Mouse (Mus musculus): ENCODE results near the gene Olfr125. TPM values are rescaled to one million over a fixed set of nuclear protein-coding genes. Genes with fewer than 3 reads are reported as not detected.

Gene Olfr125
- polyA plus RNA-seq (2015; fragmentation: Nextera tagmentation; extraction: Ambion mirVana): not detected in 2 replicates

GRCm38 (mm10) chr17:37832649-37833048 is at the start of gene Olfr125:
Gene Olfr125, plus strand, starts transcription at chr17:37832949.
- H3K4me2 ChIP-seq (ENCODE audit: low read depth, low read length): no peak within 1 kb of the TSS
- no peaks in the 10 kb centered on the region for H3K27me3 ChIP-seq (replicated peaks; ENCODE audit: control insufficient read depth, insufficient read depth, low read length)
- no peaks in the 10 kb centered on the region for H3K9me3 ChIP-seq (ENCODE audit: control insufficient read depth, low read length)
- H3K4me3 ChIP-seq (ENCODE audit: low read length): no peak within 1 kb of the TSS
- no peaks in the 10 kb centered on the region for H3K4me1 ChIP-seq (ENCODE audit: control insufficient read depth, insufficient read depth, low read length)
- no peaks in the 10 kb centered on the region for H3K36me3 ChIP-seq (ENCODE audit: control insufficient read depth, insufficient read depth, low read length)
- H3K9ac ChIP-seq (ENCODE audit: low read depth, low read length): no peak within 1 kb of the TSS
- no peak for ATAC-seq
- no peak within 1 kb of the TSS for H3K27ac ChIP-seq (ENCODE audit: low read length)

- ATAC-seq: no peak
- Histone ChIP-seq H3K4me1 (ENCODE audit: control insufficient read depth, insufficient read depth, low read length) (no peaks in the 10 kb centered on the region), H3K4me2 (ENCODE audit: low read depth, low read length) (no peak within 1 kb of the TSS), H3K9me3 (ENCODE audit: control insufficient read depth, low read length) (no peaks in the 10 kb centered on the region), H3K36me3 (ENCODE audit: control insufficient read depth, insufficient read depth, low read length) (no peaks in the 10 kb centered on the region), H3K27me3 (replicated peaks; ENCODE audit: control insufficient read depth, insufficient read depth, low read length) (no peaks in the 10 kb centered on the region), H3K27ac (ENCODE audit: low read length) (no peak within 1 kb of the TSS), H3K9ac (ENCODE audit: low read depth, low read length) (no peak within 1 kb of the TSS), H3K4me3 (ENCODE audit: low read length) (no peak within 1 kb of the TSS)
- WGBS: 85% methylated on average over 2 of the region's 2 CpGs
Measured at GRCm38 (mm10) chr17:37793229-37793628, 39.5 kb upstream of the Olfr125 start, which contains the start of gene Olfr123. Gene Olfr123, plus strand, starts transcription at chr17:37793529.

DNA sequence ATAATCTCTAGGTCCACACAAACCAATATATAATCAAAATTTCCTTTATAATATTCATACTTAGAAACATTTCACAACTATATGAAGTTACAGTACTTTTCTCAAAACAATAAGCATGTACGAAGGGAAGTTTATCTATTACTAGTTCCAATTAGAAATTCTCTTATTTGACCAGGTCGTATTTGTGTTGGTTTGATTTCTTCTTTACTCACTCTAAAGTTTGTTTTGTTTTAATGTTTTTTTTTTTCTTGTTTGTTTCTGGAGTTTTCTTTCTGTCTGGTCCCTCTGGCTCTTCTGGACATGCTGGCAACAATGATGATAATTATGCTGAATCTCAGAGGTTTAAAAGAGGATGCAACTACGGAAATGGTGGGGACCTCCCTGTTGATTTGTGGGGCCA is 33.2 kb upstream of the Olfr125 start, which contains the start of gene Olfr124:
TSS of gene Olfr124 (plus strand) at position 301 of the 400 bp plus-strand sequence.
- ATAC-seq: no peak
- 84% methylated on average over 3 of the region's 3 CpGs for WGBS
- Histone ChIP-seq H3K27ac (ENCODE audit: low read length) (no peak within 1 kb of the TSS), H3K9ac (ENCODE audit: low read depth, low read length) (no peak within 1 kb of the TSS), H3K4me1 (ENCODE audit: control insufficient read depth, insufficient read depth, low read length) (no peaks in the 10 kb centered on the region), H3K4me3 (ENCODE audit: low read length) (no peak within 1 kb of the TSS), H3K36me3 (ENCODE audit: control insufficient read depth, insufficient read depth, low read length) (no peaks in the 10 kb centered on the region), H3K27me3 (replicated peaks; ENCODE audit: control insufficient read depth, insufficient read depth, low read length) (no peaks in the 10 kb centered on the region), H3K9me3 (ENCODE audit: control insufficient read depth, low read length) (no peaks in the 10 kb centered on the region), H3K4me2 (ENCODE audit: low read depth, low read length) (no peak within 1 kb of the TSS)

DNA sequence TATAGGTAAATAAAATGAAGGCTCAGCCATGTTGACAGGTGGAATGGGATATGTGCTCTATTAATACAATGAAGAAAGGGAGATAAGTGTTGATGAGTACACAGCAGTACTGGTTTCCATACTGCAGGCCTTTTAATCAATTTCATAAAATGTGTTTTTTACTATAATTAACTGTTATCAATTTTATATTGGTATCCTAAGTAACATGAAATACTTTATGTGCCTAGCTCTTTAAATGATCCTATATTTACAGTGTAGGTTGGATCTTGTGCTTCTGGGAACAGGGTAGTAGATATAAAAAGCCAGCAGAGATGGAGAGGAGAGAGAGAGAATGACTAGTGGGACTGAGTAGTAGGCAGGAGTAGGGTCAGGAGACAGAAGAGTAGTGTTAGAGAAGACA is 14.4 kb downstream of the Olfr125 start, which contains the start of gene Olfr126:
TSS of gene Olfr126 (plus strand) at position 301 of the 400 bp plus-strand sequence.
- no peak within 1 kb of the TSS for H3K4me3 ChIP-seq (ENCODE audit: low read length)
- H3K36me3 ChIP-seq (ENCODE audit: control insufficient read depth, insufficient read depth, low read length): no peaks in the 10 kb centered on the region
- ATAC-seq: no peak
- H3K4me2 ChIP-seq (ENCODE audit: low read depth, low read length): no peak within 1 kb of the TSS
- no peaks in the 10 kb centered on the region for H3K4me1 ChIP-seq (ENCODE audit: control insufficient read depth, insufficient read depth, low read length)
- H3K9me3 ChIP-seq (ENCODE audit: control insufficient read depth, low read length): no peaks in the 10 kb centered on the region
- H3K27ac ChIP-seq (ENCODE audit: low read length): no peak within 1 kb of the TSS
- no peak within 1 kb of the TSS for H3K9ac ChIP-seq (ENCODE audit: low read depth, low read length)
- no peaks in the 10 kb centered on the region for H3K27me3 ChIP-seq (replicated peaks; ENCODE audit: control insufficient read depth, insufficient read depth, low read length)

DNA sequence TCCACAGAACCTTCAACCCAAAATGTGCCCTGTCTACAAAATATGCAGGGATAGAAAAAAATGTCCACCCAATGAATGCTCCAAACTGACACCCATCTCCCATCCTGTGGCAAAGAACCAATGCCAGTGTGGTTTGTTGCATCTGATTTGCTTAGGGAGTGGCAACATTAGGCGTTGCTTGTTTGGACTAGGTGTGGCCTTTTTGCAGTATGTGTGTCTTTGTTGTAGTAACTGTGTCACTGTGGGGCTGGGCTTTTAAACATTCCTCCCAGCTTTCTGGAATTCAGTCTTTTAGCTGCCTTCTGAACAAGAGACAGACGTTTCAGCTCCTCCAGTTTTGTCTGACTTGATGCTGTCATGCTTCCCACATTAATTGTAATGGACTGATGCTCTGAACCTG is 31.2 kb downstream of the Olfr125 start:
- ATAC-seq: no peak
- Histone ChIP-seq H3K4me1 (ENCODE audit: control insufficient read depth, insufficient read depth, low read length) (no peaks in the 10 kb centered on the region), H3K27ac (ENCODE audit: low read length) (no peak overlapping the region), H3K27me3 (replicated peaks; ENCODE audit: control insufficient read depth, insufficient read depth, low read length) (no peaks in the 10 kb centered on the region), H3K4me3 (ENCODE audit: low read length) (no peak overlapping the region), H3K36me3 (ENCODE audit: control insufficient read depth, insufficient read depth, low read length) (no peaks in the 10 kb centered on the region), H3K9ac (ENCODE audit: low read depth, low read length) (no peak overlapping the region), H3K9me3 (ENCODE audit: control insufficient read depth, low read length) (no peaks in the 10 kb centered on the region), H3K4me2 (ENCODE audit: low read depth, low read length) (no peak overlapping the region)
- WGBS: 78% methylated on average over 2 of the region's 2 CpGs

GRCm38 (mm10) chr17:37869676-37870205 is 37.0 kb downstream of the Olfr125 start:
- WGBS: 23% methylated on average over 8 of the region's 8 CpGs
- ATAC-seq: no peak

GRCm38 (mm10) chr17:37873830-37874229 is 41.1 kb downstream of the Olfr125 start:
- no peak overlapping the region for H3K4me2 ChIP-seq (ENCODE audit: low read depth, low read length)
- H3K9me3 ChIP-seq (ENCODE audit: control insufficient read depth, low read length): no peaks in the 10 kb centered on the region
- no peaks in the 10 kb centered on the region for H3K4me1 ChIP-seq (ENCODE audit: control insufficient read depth, insufficient read depth, low read length)
- ATAC-seq: no peak
- no peak overlapping the region for H3K4me3 ChIP-seq (ENCODE audit: low read length)
- WGBS: 80% methylated on average over 3 of the region's 3 CpGs
- H3K9ac ChIP-seq (ENCODE audit: low read depth, low read length): no peak overlapping the region
- no peak overlapping the region for H3K27ac ChIP-seq (ENCODE audit: low read length)
- no peaks in the 10 kb centered on the region for H3K27me3 ChIP-seq (replicated peaks; ENCODE audit: control insufficient read depth, insufficient read depth, low read length)
- H3K36me3 ChIP-seq (ENCODE audit: control insufficient read depth, insufficient read depth, low read length): no peaks in the 10 kb centered on the region

More at GRCm38 (mm10) chr17:37869676-37870205, 37.0 kb downstream of the Olfr125 start:
- Histone ChIP-seq H3K4me3 (ENCODE audit: low read length) (no peak overlapping the region), H3K27ac (ENCODE audit: low read length) (no peak overlapping the region), H3K9me3 (ENCODE audit: control insufficient read depth, low read length) (no peaks in the 10 kb centered on the region), H3K4me2 (ENCODE audit: low read depth, low read length) (no peak overlapping the region), H3K4me1 (ENCODE audit: control insufficient read depth, insufficient read depth, low read length) (no peaks in the 10 kb centered on the region), H3K27me3 (replicated peaks; ENCODE audit: control insufficient read depth, insufficient read depth, low read length) (no peaks in the 10 kb centered on the region), H3K9ac (ENCODE audit: low read depth, low read length) (no peak overlapping the region), H3K36me3 (ENCODE audit: control insufficient read depth, insufficient read depth, low read length) (no peaks in the 10 kb centered on the region)

Other genes starting within 250 kb of the Olfr125 start
- gene Olfr114, start 240.2 kb upstream of the Olfr125 start, polyA plus RNA-seq (2015; fragmentation: Nextera tagmentation; extraction: Ambion mirVana): not detected in 2 replicates
- gene Olfr115, start 205.8 kb upstream of the Olfr125 start, polyA plus RNA-seq (2015; fragmentation: Nextera tagmentation; extraction: Ambion mirVana): not detected in 2 replicates
- gene Olfr116, start 205.8 kb upstream of the Olfr125 start, polyA plus RNA-seq (2015; fragmentation: Nextera tagmentation; extraction: Ambion mirVana): not detected in 2 replicates
- gene Olfr117, start 169.2 kb upstream of the Olfr125 start, polyA plus RNA-seq (2015; fragmentation: Nextera tagmentation; extraction: Ambion mirVana): not detected in 2 replicates
- gene Olfr118, start 166.0 kb upstream of the Olfr125 start, polyA plus RNA-seq (2015; fragmentation: Nextera tagmentation; extraction: Ambion mirVana): not detected in 2 replicates
- not detected in 2 replicates for gene Olfr119, start 136.4 kb upstream of the Olfr125 start, polyA plus RNA-seq (2015; fragmentation: Nextera tagmentation; extraction: Ambion mirVana)
- not detected in 2 replicates for gene Olfr120, start 111.1 kb upstream of the Olfr125 start, polyA plus RNA-seq (2015; fragmentation: Nextera tagmentation; extraction: Ambion mirVana)
- gene Olfr121, start 84.1 kb upstream of the Olfr125 start, polyA plus RNA-seq (2015; fragmentation: Nextera tagmentation; extraction: Ambion mirVana): not detected in 2 replicates
- not detected in 2 replicates for gene Olfr122, start 64.3 kb upstream of the Olfr125 start, polyA plus RNA-seq (2015; fragmentation: Nextera tagmentation; extraction: Ambion mirVana)
- gene Olfr123, start 39.4 kb upstream of the Olfr125 start, polyA plus RNA-seq (2015; fragmentation: Nextera tagmentation; extraction: Ambion mirVana): not detected in 2 replicates
- not detected in 2 replicates for gene Olfr124, start 33.1 kb upstream of the Olfr125 start, polyA plus RNA-seq (2015; fragmentation: Nextera tagmentation; extraction: Ambion mirVana)
- gene Olfr126, start 14.5 kb downstream of the Olfr125 start, polyA plus RNA-seq (2015; fragmentation: Nextera tagmentation; extraction: Ambion mirVana): not detected in 2 replicates
- gene Olfr127, start 67.5 kb downstream of the Olfr125 start, polyA plus RNA-seq (2015; fragmentation: Nextera tagmentation; extraction: Ambion mirVana): not detected in 2 replicates
- gene Olfr128, start 87.6 kb downstream of the Olfr125 start, polyA plus RNA-seq (2015; fragmentation: Nextera tagmentation; extraction: Ambion mirVana): not detected in 2 replicates
- gene Olfr761, start 120.1 kb downstream of the Olfr125 start, polyA plus RNA-seq (2015; fragmentation: Nextera tagmentation; extraction: Ambion mirVana): not detected in 2 replicates
- not detected in 2 replicates for gene Olfr129, start 227.1 kb downstream of the Olfr125 start, polyA plus RNA-seq (2015; fragmentation: Nextera tagmentation; extraction: Ambion mirVana)
- not detected in 2 replicates for gene Olfr130, start 231.0 kb downstream of the Olfr125 start, polyA plus RNA-seq (2015; fragmentation: Nextera tagmentation; extraction: Ambion mirVana)